Mouse (Mus musculus): ENCODE measurements around the gene Mtus2.

Mtus2 gene

DNA sequence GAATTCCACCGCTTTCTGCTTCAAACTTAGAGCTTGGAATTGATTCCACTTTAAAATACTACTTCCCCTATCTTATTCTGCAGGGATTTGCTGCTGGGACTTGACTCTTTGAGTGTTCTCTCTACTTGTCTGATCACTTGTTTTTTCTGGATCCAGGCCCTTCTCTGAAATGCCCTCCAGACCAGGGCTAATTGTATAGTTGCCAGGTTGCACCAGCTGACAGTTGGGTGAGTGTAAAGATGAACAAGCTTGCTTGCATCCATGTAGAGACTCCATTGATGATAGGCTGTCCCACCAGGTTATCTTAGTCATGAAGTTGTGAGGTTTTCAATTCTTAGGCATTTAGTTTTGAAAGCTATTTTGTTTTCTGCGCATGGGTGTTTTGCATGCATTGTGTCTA lies 92.2 kb downstream of the Mtus2 start:
- no peak for DNase-seq

- DNase-seq = peak; percentile 96
Measured at GRCm38 (mm10) chr5:148052846-148053608, 95.9 kb downstream of the Mtus2 start.

DNA sequence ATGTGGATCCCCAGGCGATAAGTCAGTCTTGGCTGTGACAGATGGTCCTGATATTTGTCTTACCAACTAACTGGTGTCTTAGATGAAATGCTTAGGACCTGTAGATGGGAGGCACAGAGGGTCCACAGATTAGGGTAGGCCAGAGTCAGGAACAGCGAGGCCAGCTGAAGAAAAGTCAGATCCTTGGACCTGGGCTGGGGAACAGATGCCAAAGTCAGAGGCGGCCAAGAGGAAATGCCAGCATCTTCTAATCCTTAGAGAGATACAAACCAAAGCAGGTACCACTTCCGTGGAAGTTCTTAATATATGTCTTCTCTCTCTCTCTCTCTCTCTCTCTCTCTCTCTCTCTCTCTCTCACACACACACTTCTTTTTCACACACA lies 96.5 kb downstream of the Mtus2 start:
- DNase-seq = no peak

GRCm38 (mm10) chr5:148056831-148057230 lies 99.7 kb downstream of the Mtus2 start:
- no peak for DNase-seq

- DNase-seq = peak; percentile 64
Measured at GRCm38 (mm10) chr5:148057433-148057832, 100.3 kb downstream of the Mtus2 start.

DNA sequence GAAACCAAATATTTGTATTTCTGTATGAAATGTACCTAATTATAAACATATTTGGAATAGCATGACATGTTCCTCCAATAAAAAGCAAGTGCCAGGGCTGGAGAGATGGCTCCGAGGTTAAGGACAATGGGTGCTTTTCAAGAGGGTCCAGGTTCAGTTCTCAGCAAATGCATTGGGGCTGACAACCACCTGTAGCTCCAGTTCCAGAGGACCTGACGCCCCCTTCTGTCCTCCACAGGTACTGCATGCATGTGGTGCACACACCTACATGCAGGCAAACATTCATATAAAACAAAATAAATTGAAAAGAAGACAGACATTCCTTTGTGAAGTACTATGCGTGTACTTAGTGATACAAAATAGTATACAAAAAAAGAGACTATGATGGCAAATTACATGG lies 102.2 kb downstream of the Mtus2 start:
- no peak for DNase-seq

- DNase-seq = no peak
Measured at GRCm38 (mm10) chr5:148061869-148062268, 104.7 kb downstream of the Mtus2 start.

- peak; percentile 71 for DNase-seq
Measured at GRCm38 (mm10) chr5:148063745-148064144, 106.6 kb downstream of the Mtus2 start.

GRCm38 (mm10) chr5:148065251-148065650 lies 108.1 kb downstream of the Mtus2 start:
- no peak for DNase-seq

GRCm38 (mm10) chr5:148069909-148070308 lies 112.8 kb downstream of the Mtus2 start:
- no peak for DNase-seq

DNA sequence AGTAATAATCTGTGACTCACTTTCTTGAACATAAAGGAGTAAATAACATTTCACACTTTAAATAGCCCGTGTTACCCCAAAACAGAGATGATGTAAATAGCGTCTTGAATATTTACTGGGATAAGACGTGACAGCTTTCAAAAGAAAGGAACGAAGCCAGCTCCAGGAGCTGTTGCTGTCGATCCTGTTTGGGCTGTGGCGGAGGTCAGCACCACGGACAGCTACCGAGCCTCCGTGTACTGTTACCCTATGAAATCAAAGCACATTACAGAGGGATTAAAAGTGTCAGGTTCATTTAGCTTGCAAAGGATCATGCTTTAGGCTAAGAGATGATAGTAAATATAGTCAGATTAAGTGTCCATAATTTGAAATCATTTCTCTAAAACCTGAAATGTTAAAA lies 114.7 kb downstream of the Mtus2 start:
- no peak for DNase-seq

DNA sequence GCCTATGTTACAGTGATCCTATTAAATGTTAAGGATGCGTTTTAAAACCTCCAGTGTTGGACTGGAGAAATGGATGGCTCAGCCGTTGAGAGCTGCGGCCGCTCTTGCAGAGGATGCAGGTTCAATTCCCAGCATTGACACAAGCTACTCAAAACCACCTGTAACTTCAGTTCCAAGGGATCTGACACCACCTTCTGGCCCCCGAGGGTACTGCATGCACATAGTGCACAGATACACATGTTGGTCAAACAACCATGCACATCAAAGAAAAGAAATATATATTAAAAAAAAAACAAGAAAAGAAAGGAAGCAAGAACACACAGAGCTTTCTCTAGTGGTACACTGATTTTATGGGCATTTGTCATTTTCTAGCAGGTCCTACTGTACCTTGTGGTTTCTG lies 116.3 kb downstream of the Mtus2 start:
- DNase-seq = no peak

GRCm38 (mm10) chr5:148079732-148080131 lies 122.6 kb downstream of the Mtus2 start:
- DNase-seq = no peak

DNA sequence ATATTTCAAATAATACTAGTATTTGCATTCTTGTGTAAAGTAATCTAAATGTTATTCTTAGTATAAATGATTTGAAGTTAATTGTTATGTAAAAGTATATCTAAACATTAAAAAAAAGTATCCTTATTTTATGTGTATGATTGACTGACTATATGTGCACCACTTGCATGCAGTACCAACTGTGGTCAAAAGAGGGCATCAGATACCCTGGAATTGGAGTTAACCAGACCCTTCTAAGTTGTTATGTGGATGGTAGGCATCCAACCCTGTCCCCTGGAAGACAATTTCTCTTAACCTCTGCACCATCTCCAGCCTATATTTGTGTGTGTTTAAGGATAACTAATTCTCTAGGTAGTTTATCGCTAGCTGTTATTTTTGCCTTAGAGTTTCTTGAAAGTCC lies 126.4 kb downstream of the Mtus2 start:
- DNase-seq = no peak

- DNase-seq = no peak
Measured at GRCm38 (mm10) chr5:148084766-148085165, 127.6 kb downstream of the Mtus2 start.

- DNase-seq = peak; percentile 23
Measured at GRCm38 (mm10) chr5:148087796-148088195, 130.7 kb downstream of the Mtus2 start.

- DNase-seq = peak; percentile 79
Measured at GRCm38 (mm10) chr5:148090191-148090821, 133.2 kb downstream of the Mtus2 start.

DNA sequence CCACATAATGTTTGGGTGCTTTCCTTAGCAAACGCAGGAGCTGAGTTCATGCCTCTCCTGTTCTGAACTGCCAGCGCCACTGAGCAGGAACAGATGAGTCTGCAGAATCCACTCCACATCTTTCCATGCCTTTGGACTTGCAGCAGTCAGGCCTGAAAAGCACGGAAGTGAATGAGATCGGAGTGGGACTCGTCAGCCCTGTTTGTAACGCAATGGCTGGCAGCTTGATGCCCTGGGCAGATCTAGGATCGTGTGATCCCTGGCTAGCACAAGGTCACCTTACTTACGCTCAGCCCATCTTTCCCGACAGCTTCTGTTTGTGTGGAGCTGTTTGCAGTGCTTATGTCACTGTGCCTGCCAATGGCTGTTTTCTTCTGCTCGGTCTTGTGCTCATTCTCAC lies 137.5 kb downstream of the Mtus2 start:
- DNase-seq = no peak

DNA sequence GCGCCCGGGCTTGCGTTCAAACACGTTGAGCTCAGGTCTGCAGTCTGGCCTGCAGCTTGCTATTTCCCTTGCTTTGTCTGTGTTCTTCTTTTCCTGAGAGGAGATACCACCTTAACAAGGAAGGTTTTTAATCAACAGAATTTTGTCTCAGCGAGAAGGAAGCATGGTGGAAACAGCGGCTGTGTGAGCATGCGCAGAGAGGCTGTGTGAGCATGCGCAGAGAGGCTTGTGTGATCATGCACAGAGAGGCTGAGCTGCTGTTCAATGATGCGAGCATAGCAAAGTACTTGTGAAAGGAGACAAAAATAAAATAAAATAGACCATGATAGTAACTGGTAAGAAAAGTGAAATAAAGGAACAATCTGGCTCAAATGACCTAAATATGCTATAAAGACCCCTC lies 142.2 kb downstream of the Mtus2 start:
- DNase-seq = no peak

DNA sequence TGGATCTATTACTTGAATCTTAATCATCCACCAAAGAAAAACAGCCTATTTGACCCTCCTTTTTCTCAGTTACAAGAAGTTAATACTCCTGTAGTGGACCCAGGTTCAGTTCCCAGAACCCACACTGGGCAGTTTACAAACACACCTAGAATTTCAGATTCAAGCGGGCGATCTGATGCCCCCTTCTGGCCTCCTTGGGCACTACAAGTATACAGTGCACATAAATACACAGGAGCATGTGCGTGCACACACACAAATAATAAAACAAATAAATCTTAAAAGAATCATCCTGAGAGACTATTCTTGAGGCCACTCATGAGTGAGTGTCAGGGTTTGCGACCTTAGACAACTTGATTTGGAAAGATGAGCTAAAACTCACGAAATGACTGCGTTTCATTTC lies 150.2 kb downstream of the Mtus2 start:
- DNase-seq = no peak

- DNase-seq = no peak
Measured at GRCm38 (mm10) chr5:148107890-148108289, 150.8 kb downstream of the Mtus2 start.

DNA sequence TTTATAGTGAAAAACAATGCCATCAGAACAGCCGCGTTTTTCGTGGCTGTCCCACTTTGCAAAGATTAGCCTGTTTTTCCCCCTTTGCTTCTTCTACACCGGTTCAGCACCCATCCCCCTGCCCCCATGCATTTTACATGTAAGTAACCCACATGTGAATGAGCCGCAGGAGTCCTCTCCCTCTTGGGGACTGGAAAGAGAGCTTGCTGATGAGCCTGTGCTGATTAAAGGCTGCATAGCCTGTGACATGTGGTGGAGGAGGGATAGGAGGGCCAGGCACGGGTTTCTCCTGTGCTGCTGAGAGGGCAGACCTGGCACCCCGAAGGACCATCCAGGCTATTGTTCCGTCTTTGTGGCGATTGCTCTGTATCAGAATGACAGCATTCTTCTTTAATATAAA lies 151.2 kb downstream of the Mtus2 start:
- no peak for DNase-seq

GRCm38 (mm10) chr5:148115207-148115817 lies 158.2 kb downstream of the Mtus2 start:
- DNase-seq = no peak

- DNase-seq = no peak
Measured at GRCm38 (mm10) chr5:148124354-148124753, 167.2 kb downstream of the Mtus2 start.

Measured in cerebellum, adult 11-12 months (tissue).